ENCODE assay signal across 9 mouse cellular contexts in genomic region chr11:69855347-69855746, GRCm38 (mm10). TPM values are rescaled to one million over a fixed set of nuclear protein-coding genes. Genes with fewer than 3 reads are reported as not detected.
A peak's percentile ranks its signal among the peaks of the same experiment; 100 is the strongest.
DNase-seq lines count a peak whose midpoint lies in the region; ATAC-seq and TF ChIP-seq lines count a peak whose summit lies in the region.
"Had no signal": no experiment of that assay in that cellular context is flagged by ENCODE, and none has a peak within 500 bp of the region (broad histone marks: within the 10 kb centered on the region; RNA-seq: fewer than 3 reads in every experiment).

No protein-coding gene starts in this region.

- peaks cover 30% of the 10 kb centered on the region for H3K36me3 ChIP-seq in lung, embryonic 14.5 days (ENCODE audit: insufficient read depth)
- H3K36me3 ChIP-seq in forebrain, postnatal 0 days (ENCODE audit: insufficient read depth) = peaks cover 20% of the 10 kb centered on the region
- peaks cover 21% of the 10 kb centered on the region for H3K36me3 ChIP-seq in limb, embryonic 13.5 days
- peaks cover 24% of the 10 kb centered on the region for H3K36me3 ChIP-seq in neural tube, embryonic 13.5 days

- DNase-seq in lung, embryonic 14.5 days = no peak
- DNase-seq in lung, adult 2 months = no peak
- DNase-seq in cerebellum, adult 2 months = peak; percentile 42 to 56
- DNase-seq in forebrain, postnatal 0 days = no peak
- no peak for DNase-seq in left cerebral cortex, postnatal 14 days (ENCODE audit: low spot score in 2 of 2)
- DNase-seq in ovary, postnatal 10 days (ENCODE audit: low spot score) = no peak

- no peaks in the 10 kb centered on the region for H3K9me3 ChIP-seq in lung, embryonic 14.5 days (ENCODE audit: low read depth, low read length)
- no peaks in the 10 kb centered on the region for H3K9me3 ChIP-seq in forebrain, postnatal 0 days (ENCODE audit: low read length)
- no peaks in the 10 kb centered on the region for H3K9me3 ChIP-seq in limb, embryonic 13.5 days
- H3K9me3 ChIP-seq in neural tube, embryonic 13.5 days = no peaks in the 10 kb centered on the region

- intact Hi-C loops in left cerebral cortex, postnatal 14 days (cut with DNase I) = no loop called here

- WGBS in lung, embryonic 14.5 days = 28% methylated on average over 16 of the region's 16 CpGs
- WGBS in lung, adult 2 months = 34% methylated on average over 16 of the region's 16 CpGs
- WGBS in cerebellum, adult 2 months = 23% methylated on average over 16 of the region's 16 CpGs
- WGBS in forebrain, postnatal 0 days = 18% methylated on average over 16 of the region's 16 CpGs
- WGBS in limb, embryonic 13.5 days = 20% methylated on average over 16 of the region's 16 CpGs
- WGBS in neural tube, embryonic 13.5 days = 23% methylated on average over 16 of the region's 16 CpGs

- no peak for TF ChIP-seq POLR2A in lung, adult 2 months (IDR thresholded peaks at IDR 0.05; ENCODE audit: borderline replicate concordance, extremely low read depth, low read depth, low read length)
- no peak for TF ChIP-seq POLR2A in cerebellum, adult 2 months (IDR thresholded peaks at IDR 0.05; ENCODE audit: borderline replicate concordance, insufficient read depth, low read length)

- H3K9ac ChIP-seq in lung, embryonic 14.5 days = no peak overlapping the region
- H3K9ac ChIP-seq in forebrain, postnatal 0 days = no peak overlapping the region
- H3K9ac ChIP-seq in limb, embryonic 13.5 days = no peak overlapping the region
- no peak overlapping the region for H3K9ac ChIP-seq in neural tube, embryonic 13.5 days

- peak; percentile 63 for TF ChIP-seq CTCF in lung, embryonic 14.5 days (IDR thresholded peaks at IDR 0.05; ENCODE audit: low read depth)
- no peak for TF ChIP-seq CTCF in lung, adult 2 months (IDR thresholded peaks at IDR 0.05; ENCODE audit: insufficient read depth, low read length)
- TF ChIP-seq CTCF in cerebellum, adult 2 months (IDR thresholded peaks at IDR 0.05; ENCODE audit: borderline replicate concordance, insufficient read depth, low read depth, low read length) = peak; percentile 42; the same call in 1 of the 2 replicates
- peak; percentile 53 for TF ChIP-seq CTCF in forebrain, postnatal 0 days (IDR thresholded peaks at IDR 0.05; ENCODE audit: low read depth)

- no peaks in the 10 kb centered on the region for H3K4me1 ChIP-seq in lung, embryonic 14.5 days (ENCODE audit: insufficient read depth)
- H3K4me1 ChIP-seq in lung, adult 2 months (ENCODE audit: control insufficient read depth, insufficient read depth, low read length) = peaks cover 12% of the 10 kb centered on the region
- H3K4me1 ChIP-seq in cerebellum, adult 2 months (ENCODE audit: control insufficient read depth, insufficient read depth, low read length) = no peaks in the 10 kb centered on the region
- no peaks in the 10 kb centered on the region for H3K4me1 ChIP-seq in forebrain, postnatal 0 days (ENCODE audit: insufficient read depth)
- peaks cover 23% of the 10 kb centered on the region for H3K4me1 ChIP-seq in limb, embryonic 13.5 days
- peaks cover 18% of the 10 kb centered on the region for H3K4me1 ChIP-seq in neural tube, embryonic 13.5 days (replicated peaks)

- peaks cover 12% of the 10 kb centered on the region for H3K27me3 ChIP-seq in lung, embryonic 14.5 days (ENCODE audit: insufficient read depth, low read length)
- no peaks in the 10 kb centered on the region for H3K27me3 ChIP-seq in cerebellum, adult 2 months (ENCODE audit: control insufficient read depth, insufficient read depth, low read length)
- H3K27me3 ChIP-seq in forebrain, postnatal 0 days (ENCODE audit: insufficient read depth, low read length) = peaks cover 11% of the 10 kb centered on the region; the same call in 1 of the 2 replicates
- H3K27me3 ChIP-seq in limb, embryonic 13.5 days = peaks cover 41% of the 10 kb centered on the region
- H3K27me3 ChIP-seq in neural tube, embryonic 13.5 days = peaks cover 31% of the 10 kb centered on the region

- H3K27ac ChIP-seq in lung, embryonic 14.5 days (ENCODE audit: low read depth) = no peak overlapping the region
- no peak overlapping the region for H3K27ac ChIP-seq in cerebellum, adult 2 months (ENCODE audit: insufficient read depth, low read length)
- H3K27ac ChIP-seq in forebrain, postnatal 0 days (ENCODE audit: low read depth, low read length) = no peak overlapping the region
- H3K27ac ChIP-seq in limb, embryonic 13.5 days = no peak overlapping the region
- no peak overlapping the region for H3K27ac ChIP-seq in neural tube, embryonic 13.5 days (replicated peaks)

- no peak overlapping the region for H3K4me3 ChIP-seq in lung, embryonic 14.5 days (ENCODE audit: low read depth, low read length)
- H3K4me3 ChIP-seq in lung, adult 2 months (replicated peaks; ENCODE audit: extremely low read depth, low read depth, low read length) = no peak overlapping the region
- no peak overlapping the region for H3K4me3 ChIP-seq in cerebellum, adult 2 months (replicated peaks; ENCODE audit: insufficient read depth, low read depth, low read length)
- no peak overlapping the region for H3K4me3 ChIP-seq in forebrain, postnatal 0 days (ENCODE audit: low read depth, low read length)
- H3K4me3 ChIP-seq in limb, embryonic 13.5 days = no peak overlapping the region
- H3K4me3 ChIP-seq in neural tube, embryonic 13.5 days = no peak overlapping the region

- peak; percentile 38; the same call in 1 of the 2 replicates for ATAC-seq in lung, embryonic 14.5 days (ENCODE audit: insufficient read depth)
- ATAC-seq in forebrain, postnatal 0 days = peak; percentile 54
- no peak; the same call in 1 of the 2 replicates for ATAC-seq in limb, embryonic 13.5 days (ENCODE audit: low FRiP score, low read depth)
- peak; percentile 60; the same call in 1 of the 2 replicates for ATAC-seq in neural tube, embryonic 13.5 days (ENCODE audit: low read depth)

- 0 out of 2 replicates have a peak overlapping the region, but pooled peaks have one; percentile 25 for H3K4me2 ChIP-seq in lung, embryonic 14.5 days
- no peak overlapping the region for H3K4me2 ChIP-seq in forebrain, postnatal 0 days (ENCODE audit: low read depth)
- peak overlapping the region; percentile 15; the same call in 1 of the 2 replicates for H3K4me2 ChIP-seq in limb, embryonic 13.5 days (replicated peaks)
- 0 out of 2 replicates have a peak overlapping the region, but pooled peaks have one; percentile 7 for H3K4me2 ChIP-seq in neural tube, embryonic 13.5 days

RNA-seq across cellular contexts. Expression of gene Tnk1, which starts 3.2 kb away (rescaled TPM):
- 5.9 and 6.1 TPM in 2 replicates for polyA plus RNA-seq in lung, embryonic 14.5 days (2014; fragmentation: Nextera tagmentation; extraction: Ambion mirVana)
- 14.4 and 17.4 TPM in 2 replicates for polyA plus RNA-seq in lung, adult 2 months (2012; rRNA removed)
- polyA plus RNA-seq in cerebellum, adult 2 months (2012; rRNA removed) = 0.21 and 0.39 TPM in 2 replicates
- not detected in 2 replicates for total RNA-seq in forebrain, postnatal 0 days (2014; rRNA removed)
- polyA plus RNA-seq in forebrain, postnatal 0 days (2015; fragmentation: Nextera tagmentation; extraction: Ambion mirVana) = 0.10 and 0.23 TPM in 2 replicates
- 1.9 and 2.0 TPM in 2 replicates for polyA plus RNA-seq in limb, embryonic 13.5 days (2015; fragmentation: Nextera tagmentation; extraction: Ambion mirVana)
- polyA plus RNA-seq in neural tube, embryonic 13.5 days (2015; fragmentation: Nextera tagmentation; extraction: Ambion mirVana) = 0.29 and 0.51 TPM in 2 replicates
- not detected for total RNA-seq in left cerebral cortex, postnatal 14 days (2021)
- total RNA-seq: neutrophil, adult 5-6 weeks had no signal

RNA-seq across cellular contexts. Expression of gene Plscr3, which starts 9.2 kb away (rescaled TPM):
- 115 and 118 TPM in 2 replicates for polyA plus RNA-seq in lung, embryonic 14.5 days (2014; fragmentation: Nextera tagmentation; extraction: Ambion mirVana)
- polyA plus RNA-seq in lung, adult 2 months (2012; rRNA removed) = 192 and 225 TPM in 2 replicates
- polyA plus RNA-seq in cerebellum, adult 2 months (2012; rRNA removed) = 34.2 and 36.9 TPM in 2 replicates
- 26.6 and 30.6 TPM in 2 replicates for total RNA-seq in forebrain, postnatal 0 days (2014; rRNA removed)
- 36.2 and 38.2 TPM in 2 replicates for polyA plus RNA-seq in forebrain, postnatal 0 days (2015; fragmentation: Nextera tagmentation; extraction: Ambion mirVana)
- 135 and 140 TPM in 2 replicates for polyA plus RNA-seq in limb, embryonic 13.5 days (2015; fragmentation: Nextera tagmentation; extraction: Ambion mirVana)
- 62.5 and 65.6 TPM in 2 replicates for polyA plus RNA-seq in neural tube, embryonic 13.5 days (2015; fragmentation: Nextera tagmentation; extraction: Ambion mirVana)
- 10 to 100 TPM; 19.5 to 22.3 TPM for total RNA-seq in left cerebral cortex, postnatal 14 days (2021)

RNA-seq across cellular contexts. Expression of gene Tmem256, which starts 17.0 kb away (rescaled TPM):
- 443 and 457 TPM in 2 replicates for polyA plus RNA-seq in lung, embryonic 14.5 days (2014; fragmentation: Nextera tagmentation; extraction: Ambion mirVana)
- polyA plus RNA-seq in lung, adult 2 months (2012; rRNA removed) = 151 and 173 TPM in 2 replicates
- 200 and 210 TPM in 2 replicates for polyA plus RNA-seq in cerebellum, adult 2 months (2012; rRNA removed)
- 117 and 189 TPM in 2 replicates for total RNA-seq in forebrain, postnatal 0 days (2014; rRNA removed)
- polyA plus RNA-seq in forebrain, postnatal 0 days (2015; fragmentation: Nextera tagmentation; extraction: Ambion mirVana) = 350 and 422 TPM in 2 replicates
- polyA plus RNA-seq in limb, embryonic 13.5 days (2015; fragmentation: Nextera tagmentation; extraction: Ambion mirVana) = 368 and 376 TPM in 2 replicates
- polyA plus RNA-seq in neural tube, embryonic 13.5 days (2015; fragmentation: Nextera tagmentation; extraction: Ambion mirVana) = 321 and 416 TPM in 2 replicates
- 100 to 1,000 TPM; 160 to 167 TPM for total RNA-seq in left cerebral cortex, postnatal 14 days (2021)

RNA-seq across cellular contexts. Expression of gene Nlgn2, which starts 17.8 kb away (rescaled TPM):
- polyA plus RNA-seq in lung, embryonic 14.5 days (2014; fragmentation: Nextera tagmentation; extraction: Ambion mirVana) = 6.6 and 7.8 TPM in 2 replicates
- polyA plus RNA-seq in lung, adult 2 months (2012; rRNA removed) = 32.3 and 42.0 TPM in 2 replicates
- polyA plus RNA-seq in cerebellum, adult 2 months (2012; rRNA removed) = 116 and 122 TPM in 2 replicates
- 82.2 and 104 TPM in 2 replicates for total RNA-seq in forebrain, postnatal 0 days (2014; rRNA removed)
- 13.0 and 18.2 TPM in 2 replicates for polyA plus RNA-seq in forebrain, postnatal 0 days (2015; fragmentation: Nextera tagmentation; extraction: Ambion mirVana)
- 11.5 and 11.8 TPM in 2 replicates for polyA plus RNA-seq in limb, embryonic 13.5 days (2015; fragmentation: Nextera tagmentation; extraction: Ambion mirVana)
- 17.1 and 18.1 TPM in 2 replicates for polyA plus RNA-seq in neural tube, embryonic 13.5 days (2015; fragmentation: Nextera tagmentation; extraction: Ambion mirVana)
- total RNA-seq in left cerebral cortex, postnatal 14 days (2021) = 100 to 1,000 TPM; 277 to 281 TPM
- total RNA-seq: neutrophil, adult 5-6 weeks had no signal

RNA-seq across cellular contexts. Expression of gene Tmem95, which starts 22.5 kb away (rescaled TPM):
- polyA plus RNA-seq in lung, embryonic 14.5 days (2014; fragmentation: Nextera tagmentation; extraction: Ambion mirVana) = not detected in 2 replicates
- not detected in 2 replicates for polyA plus RNA-seq in lung, adult 2 months (2012; rRNA removed)
- not detected in 2 replicates for polyA plus RNA-seq in cerebellum, adult 2 months (2012; rRNA removed)
- not detected in 2 replicates for total RNA-seq in forebrain, postnatal 0 days (2014; rRNA removed)
- polyA plus RNA-seq in forebrain, postnatal 0 days (2015; fragmentation: Nextera tagmentation; extraction: Ambion mirVana) = not detected in 2 replicates
- 0.51 TPM in 1 of 2 replicates, not detected in the other for polyA plus RNA-seq in limb, embryonic 13.5 days (2015; fragmentation: Nextera tagmentation; extraction: Ambion mirVana)
- not detected in 2 replicates for polyA plus RNA-seq in neural tube, embryonic 13.5 days (2015; fragmentation: Nextera tagmentation; extraction: Ambion mirVana)
- not detected for total RNA-seq in left cerebral cortex, postnatal 14 days (2021)
- total RNA-seq: neutrophil, adult 5-6 weeks had no signal

Comparison
In these comparisons a context has a peak if more than half of its experiments do, and no peak if none do; other contexts are left out.
1. DNase-seq: peak in cerebellum, adult 2 months (2 of 2); none in lung, embryonic 14.5 days (single experiment), lung, adult 2 months (single experiment), forebrain, postnatal 0 days (single experiment), left cerebral cortex, postnatal 14 days (0 of 2) and ovary, postnatal 10 days (single experiment).